Mouse (Mus musculus) central nervous system, embryonic 14 days (tissue): ENCODE measurements around the gene Gsx2. TPM values are rescaled to one million over a fixed set of nuclear protein-coding genes. Genes with fewer than 3 reads are reported as not detected.

Experiments
- polyA plus RNA-seq: library from polyadenylated mRNA; depleted of rRNA; stranded (reverse); fragments of >200 nt; gene quantifications from 2 replicates; pipeline ENCODE4 v1.2.3, GENCODE M21; 2012; rRNA removed

Gene Gsx2
- 2.8 and 5.6 TPM in 2 replicates for polyA plus RNA-seq

GRCm38 (mm10) chr5:75075383-75075941 is at the start of gene Gsx2:
Gene Gsx2, plus strand, starts transcription at chr5:75075601.

GRCm38 (mm10) chr5:75044310-75044904 is 31.0 kb upstream of the Gsx2 start, which contains the start of gene Chic2:
Gene Chic2, minus strand, starts transcription at chr5:75044774.

Other genes starting within 250 kb of the Gsx2 start
- gene Chic2, start 30.8 kb upstream of the Gsx2 start, polyA plus RNA-seq: 33.5 and 35.7 TPM in 2 replicates
- 11.1 and 30.5 TPM in 2 replicates for gene Pdgfra, start 76.7 kb downstream of the Gsx2 start, polyA plus RNA-seq